Mouse (Mus musculus) testis, postnatal 14 days (tissue): ENCODE results near the gene Ptcd1.
A peak's percentile ranks its signal among the peaks of the same experiment; 100 is the strongest.
"Not testable (repeated sequence)": the region's sequence is repeated elsewhere in the genome, so short reads cannot be mapped to it uniquely, and the experiment has no call there.

Experiments used
- DNase-seq: peaks from one replicate; pipeline ENCODE4 v3.0.0; 2021; ENCODE audit warnings: low spot score

The Ptcd1 gene

DNA sequence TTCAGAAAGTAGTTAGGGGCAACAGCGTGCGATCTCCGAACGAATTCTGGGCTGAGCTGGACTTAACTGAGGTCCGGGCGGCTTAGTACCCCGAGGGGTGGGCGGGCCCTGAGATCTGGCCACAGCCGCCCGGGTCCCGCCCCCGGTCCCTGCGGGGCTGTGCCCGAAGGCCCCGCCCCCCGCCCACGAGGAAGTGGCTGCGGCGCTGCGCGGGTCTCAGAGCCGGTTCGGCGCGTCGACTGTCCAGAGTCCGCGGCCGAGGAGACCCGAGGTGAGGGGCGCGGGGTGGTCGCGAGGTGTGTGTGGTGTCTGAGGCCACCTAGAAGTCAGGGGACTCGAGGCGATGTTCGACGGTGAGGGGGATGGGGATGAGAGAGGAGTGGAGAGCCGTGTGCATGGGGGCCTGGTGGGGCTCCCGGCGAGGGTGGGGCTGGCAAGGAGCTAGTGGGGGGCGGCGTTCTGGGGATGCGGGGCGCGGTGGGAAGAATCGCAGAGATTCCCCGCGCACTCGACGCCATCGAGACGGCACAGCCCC, 52.8 kb downstream of the Ptcd1 start, which contains the start of gene Arpc1b:
Arpc1b (plus strand) TSS at position 145 of the 535 bp plus-strand sequence.
- peak; percentile 76 for DNase-seq

- DNase-seq, result no peak
Measured at GRCm38 (mm10) chr5:145113416-145113815, 53.5 kb downstream of the Ptcd1 start.

DNA sequence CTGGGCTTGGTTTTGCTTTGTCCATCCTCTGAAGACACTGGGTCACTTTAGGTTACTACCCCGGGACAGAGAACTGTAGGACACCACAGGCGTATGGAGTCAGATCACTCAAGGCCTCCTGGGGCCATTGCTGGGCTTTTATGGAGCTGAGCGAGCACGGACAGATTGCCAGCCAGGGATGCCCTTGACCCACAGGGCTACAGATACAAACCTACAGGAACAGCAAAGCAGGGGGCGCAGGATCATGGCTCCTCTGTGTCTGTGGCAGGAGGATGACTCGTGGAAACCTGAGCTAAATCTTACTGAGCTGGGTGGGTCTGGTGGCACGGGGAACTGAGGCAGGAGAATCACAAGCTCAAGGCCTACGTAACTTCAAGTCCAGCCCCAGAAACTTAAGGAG, 54.3 kb downstream of the Ptcd1 start:
- no peak for DNase-seq

DNA sequence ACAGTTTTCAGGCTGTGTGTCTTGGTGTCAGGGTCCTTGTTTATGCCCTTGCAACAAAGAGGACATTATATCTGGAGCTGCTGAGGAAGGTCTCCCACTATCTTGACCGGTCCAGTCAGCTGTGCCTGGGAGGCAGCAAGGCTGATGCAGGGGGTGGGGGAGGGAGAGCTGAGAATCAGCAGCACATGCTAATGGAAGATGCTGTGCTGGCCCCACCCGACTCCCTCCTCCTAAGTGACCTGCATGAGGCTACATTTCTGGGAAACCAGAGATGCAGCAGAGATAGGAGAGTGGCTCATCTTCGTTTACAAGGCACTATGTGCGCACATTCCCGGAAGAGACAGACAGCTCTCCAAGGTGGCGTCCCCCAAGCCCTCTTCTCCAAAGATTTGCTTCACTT, 56.5 kb downstream of the Ptcd1 start:
- DNase-seq, result no peak

- peak; percentile 60 for DNase-seq
Measured at GRCm38 (mm10) chr5:145105694-145106275, 61.1 kb downstream of the Ptcd1 start.

GRCm38 (mm10) chr5:145104328-145104727, 62.6 kb downstream of the Ptcd1 start:
- DNase-seq, result peak; percentile 75

- DNase-seq, result peak; percentile 53
Measured at GRCm38 (mm10) chr5:145102706-145103105, 64.2 kb downstream of the Ptcd1 start.

DNA sequence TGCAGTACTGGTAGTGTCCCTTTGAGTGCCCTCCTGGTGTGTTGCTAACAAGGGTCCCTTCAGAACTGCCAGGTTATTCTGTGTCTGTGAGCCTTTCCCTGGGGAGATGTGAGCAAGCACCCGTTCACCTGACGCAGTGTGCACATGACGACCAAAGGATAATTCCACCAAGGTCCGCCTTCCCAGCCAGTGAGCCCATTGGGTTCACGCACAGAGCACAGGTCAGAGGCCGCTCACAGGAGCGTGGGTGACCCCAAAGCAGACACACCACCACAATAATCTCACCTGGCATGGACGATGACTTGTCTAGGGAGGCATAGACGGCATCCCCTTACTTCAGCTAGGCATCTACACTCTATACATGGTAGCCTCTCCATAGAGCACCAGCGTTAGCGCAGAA, 65.5 kb downstream of the Ptcd1 start:
- not testable (repeated sequence) for DNase-seq

- DNase-seq, result no peak
Measured at GRCm38 (mm10) chr5:145100960-145101359, 65.9 kb downstream of the Ptcd1 start.

DNA sequence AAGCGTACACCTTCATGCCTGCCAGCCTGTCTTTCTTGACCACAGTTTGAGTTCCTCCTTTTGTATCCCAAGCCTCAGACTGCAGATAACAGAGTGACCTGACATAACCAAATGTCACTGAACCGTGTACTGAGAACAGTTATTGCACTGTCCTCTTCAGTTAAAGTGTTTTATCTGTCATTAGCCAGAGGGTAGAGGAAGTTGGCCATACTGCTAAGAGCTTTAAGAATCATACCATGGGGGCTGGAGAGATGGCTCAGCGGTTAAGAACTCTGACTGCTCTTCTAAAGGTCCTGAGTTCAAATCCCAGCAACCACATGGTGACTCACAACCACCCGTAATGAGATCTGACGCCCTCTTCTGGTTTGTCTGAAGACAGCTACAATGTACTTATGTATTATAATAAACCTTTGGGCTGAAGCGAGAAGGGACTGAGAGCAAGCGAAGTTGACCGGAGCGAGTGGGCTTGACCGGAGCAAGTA, 68.5 kb downstream of the Ptcd1 start:
- DNase-seq, result no peak
